Mouse (Mus musculus): ENCODE measurements around the gene Baiap2. TPM values are rescaled to one million over a fixed set of nuclear protein-coding genes. Genes with fewer than 3 reads are reported as not detected.
A peak's percentile ranks its signal among the peaks of the same experiment; 100 is the strongest.

Gene Baiap2
- polyA plus RNA-seq, 1 experiment: 229 TPM

DNA sequence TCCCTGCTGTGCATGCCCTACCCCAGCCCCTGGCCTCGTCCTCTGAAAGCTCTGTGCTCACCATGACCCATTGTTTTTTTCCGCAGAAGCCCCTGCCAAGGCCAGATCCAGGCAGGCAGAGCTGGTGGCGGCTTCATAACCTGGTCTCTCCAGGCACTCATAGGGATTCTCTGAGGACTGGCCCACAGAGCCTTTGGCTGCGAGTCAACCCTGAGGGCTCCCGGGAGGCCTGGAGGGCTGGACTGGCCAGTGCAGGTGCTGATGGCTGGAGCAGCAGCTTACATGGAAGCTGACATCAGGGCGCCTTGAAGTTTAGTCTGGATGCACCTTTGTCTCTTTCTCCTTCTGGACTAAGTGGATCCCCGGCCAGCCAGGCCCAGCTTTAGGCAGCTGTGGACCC is 24.0 kb upstream of the Baiap2 start:
- DNase-seq (ENCODE audit: extremely low spot score in 1 of 2, low spot score in 1 of 2): no peak

DNA sequence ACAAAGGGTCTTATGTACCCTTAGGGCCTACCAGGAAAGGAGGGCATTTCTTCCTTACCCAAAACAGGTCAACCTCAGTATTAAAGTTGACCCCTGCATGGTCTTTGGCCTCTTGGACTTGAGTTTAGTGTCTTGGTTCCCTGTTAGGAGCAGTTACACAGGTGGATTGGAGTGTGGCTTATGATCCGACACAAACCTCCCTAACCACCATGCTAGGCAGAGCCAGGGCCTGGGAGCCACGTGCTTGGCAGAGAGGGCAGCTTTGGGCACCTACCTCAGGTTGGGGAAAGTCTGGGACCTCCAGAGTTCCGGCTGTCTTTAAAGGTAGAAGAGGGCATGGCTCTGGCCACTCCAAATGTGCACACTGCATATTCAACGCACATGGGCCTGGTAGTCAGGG is 23.1 kb upstream of the Baiap2 start:
- DNase-seq (ENCODE audit: extremely low spot score in 1 of 2, low spot score in 1 of 2): no peak

DNA sequence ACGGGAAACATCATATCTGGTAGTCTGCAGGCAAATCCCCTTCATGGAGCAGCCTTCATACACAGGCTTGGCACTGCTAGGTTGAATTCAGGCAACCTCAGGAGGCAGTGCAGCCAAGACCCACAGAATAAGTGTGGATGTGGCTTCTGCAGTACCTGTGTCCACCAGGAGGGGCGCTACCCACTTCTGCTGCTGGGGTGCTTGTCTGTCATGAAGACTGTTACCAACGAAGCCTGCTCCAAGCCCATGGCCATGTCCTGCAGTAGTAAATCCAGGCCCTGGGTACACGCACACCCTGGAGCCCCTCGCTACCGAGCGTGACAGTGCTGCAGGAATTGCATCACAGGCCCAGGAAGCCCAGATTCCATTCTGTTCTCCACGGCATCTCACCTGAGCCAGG is 22.7 kb upstream of the Baiap2 start:
- peak in 1 of 2 experiments; percentile 86 for DNase-seq (ENCODE audit: extremely low spot score in 1 of 2, low spot score in 1 of 2)

DNA sequence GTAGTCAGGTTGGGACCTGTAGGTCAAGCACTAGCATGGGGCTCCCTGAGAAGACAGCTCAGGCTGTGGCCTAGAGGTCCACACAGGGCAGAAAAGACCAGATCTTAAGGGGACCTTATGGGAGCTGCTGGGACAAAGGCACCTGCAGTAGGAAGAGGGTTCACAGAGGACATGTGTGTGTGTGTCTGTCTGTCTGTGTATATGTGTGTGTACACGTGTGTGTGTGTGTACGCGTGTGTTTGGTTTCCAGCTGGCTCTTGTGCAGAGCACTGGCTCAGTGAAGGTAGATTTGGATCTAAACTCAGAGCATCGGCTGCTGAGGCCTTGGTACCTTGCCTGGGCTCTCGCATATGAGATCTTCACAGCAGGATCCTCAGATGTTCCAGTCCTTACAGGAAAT is 21.9 kb upstream of the Baiap2 start:
- no peak for DNase-seq (ENCODE audit: extremely low spot score in 1 of 2, low spot score in 1 of 2)

DNA sequence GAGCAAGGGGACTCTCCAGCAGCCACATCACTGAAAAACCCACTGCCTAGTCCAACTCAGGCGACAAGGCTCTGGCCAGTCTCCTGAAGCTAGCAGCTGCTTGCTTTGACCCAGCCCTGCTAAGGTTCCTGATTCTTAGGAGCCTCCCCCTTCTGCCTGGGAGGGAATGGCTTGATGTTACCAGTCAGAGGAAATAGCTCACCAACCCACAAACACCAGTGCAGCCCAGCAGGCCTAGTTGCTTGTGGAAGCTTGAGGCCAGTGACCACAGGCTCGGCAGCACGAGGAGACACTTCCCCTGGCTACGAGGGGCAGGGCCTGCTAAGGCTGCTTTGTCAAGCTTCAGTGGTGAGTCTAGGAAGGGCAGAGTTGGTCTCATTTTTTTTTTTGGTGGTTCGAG is 17.4 kb upstream of the Baiap2 start:
- no peak for DNase-seq (ENCODE audit: extremely low spot score in 1 of 2, low spot score in 1 of 2)

DNA sequence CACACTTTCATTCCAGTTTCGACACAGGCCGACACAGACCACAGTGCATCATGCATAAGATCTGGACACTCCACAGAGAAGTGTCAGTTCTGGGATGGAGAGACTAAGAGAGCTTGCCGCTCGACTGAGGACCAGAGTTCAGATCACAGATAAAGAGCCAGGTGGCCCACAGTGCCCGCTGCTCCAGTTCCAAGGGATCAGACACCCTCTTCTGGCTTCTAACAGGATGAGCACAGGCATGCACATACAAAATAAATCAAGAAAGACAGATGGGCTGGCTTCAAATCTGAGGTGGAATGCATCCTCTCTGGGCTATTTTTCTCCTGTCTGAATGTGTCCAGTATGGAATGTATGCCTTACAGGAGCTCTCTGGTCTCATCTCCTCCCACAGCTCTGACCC is 15.8 kb upstream of the Baiap2 start:
- DNase-seq (ENCODE audit: extremely low spot score in 1 of 2, low spot score in 1 of 2): no peak

DNA sequence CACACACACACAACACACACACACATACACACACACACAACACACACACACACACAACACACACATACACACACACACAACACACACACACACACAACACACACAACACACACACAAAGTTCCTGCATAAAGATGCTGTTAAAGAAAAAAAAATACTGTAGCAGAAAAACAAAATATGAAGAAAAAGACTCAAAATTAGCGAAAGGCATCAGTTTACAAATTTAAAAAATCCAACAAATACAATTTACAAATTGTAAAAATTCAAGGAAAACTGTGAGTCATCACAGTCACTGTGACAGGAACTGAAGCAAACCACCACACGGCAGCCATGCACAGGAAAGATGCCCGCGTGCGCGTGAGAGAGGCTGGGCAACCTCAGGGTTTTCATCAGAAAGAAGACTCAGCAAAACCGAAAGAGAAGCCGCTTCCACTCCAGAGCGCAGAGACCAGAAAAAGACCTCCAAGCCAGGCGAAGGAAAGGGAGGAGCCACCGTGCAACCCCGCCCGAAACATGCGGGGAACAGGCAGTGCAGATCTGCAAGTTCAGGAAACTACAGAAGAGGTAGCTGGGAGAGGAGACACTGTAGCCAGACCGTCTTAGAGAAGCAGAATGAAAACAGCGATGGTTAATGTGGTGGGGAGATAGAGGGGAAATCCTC is 14.4 kb upstream of the Baiap2 start:
- peak in 1 of 2 experiments; percentile 66 for DNase-seq (ENCODE audit: extremely low spot score in 1 of 2, low spot score in 1 of 2)

DNA sequence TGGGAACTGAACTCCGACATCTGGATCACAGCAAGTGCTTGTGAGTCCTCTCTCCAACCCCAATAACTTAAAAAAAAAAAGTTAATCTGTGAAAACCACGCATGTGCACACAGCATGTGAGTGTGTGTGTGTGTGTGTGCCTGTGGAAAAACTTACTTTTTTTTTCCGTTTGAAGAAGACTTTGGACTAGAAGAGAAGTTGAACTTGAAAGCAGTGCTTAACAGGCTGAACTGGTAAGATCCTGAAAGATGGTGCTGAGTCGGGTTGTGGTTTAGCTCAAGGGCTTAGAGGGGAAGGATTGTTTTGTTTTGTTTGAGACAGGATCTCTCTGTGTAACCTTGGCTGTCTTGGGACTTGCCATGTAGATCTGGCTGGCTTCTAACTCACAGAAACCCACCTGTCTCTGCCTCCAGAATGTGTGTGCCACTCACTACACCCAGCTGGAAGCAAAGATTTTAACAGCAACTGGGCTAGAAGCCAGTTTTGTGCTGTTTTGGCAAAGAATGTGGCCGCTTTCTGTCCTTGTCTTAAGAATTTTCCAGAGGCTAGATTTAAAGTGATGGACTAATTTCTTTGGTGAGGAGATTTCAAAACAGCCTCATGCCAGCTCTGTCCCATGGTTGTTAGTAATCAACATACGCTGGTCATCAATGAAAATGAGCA is 12.8 kb upstream of the Baiap2 start:
- DNase-seq (ENCODE audit: extremely low spot score in 1 of 2, low spot score in 1 of 2): no peak

DNA sequence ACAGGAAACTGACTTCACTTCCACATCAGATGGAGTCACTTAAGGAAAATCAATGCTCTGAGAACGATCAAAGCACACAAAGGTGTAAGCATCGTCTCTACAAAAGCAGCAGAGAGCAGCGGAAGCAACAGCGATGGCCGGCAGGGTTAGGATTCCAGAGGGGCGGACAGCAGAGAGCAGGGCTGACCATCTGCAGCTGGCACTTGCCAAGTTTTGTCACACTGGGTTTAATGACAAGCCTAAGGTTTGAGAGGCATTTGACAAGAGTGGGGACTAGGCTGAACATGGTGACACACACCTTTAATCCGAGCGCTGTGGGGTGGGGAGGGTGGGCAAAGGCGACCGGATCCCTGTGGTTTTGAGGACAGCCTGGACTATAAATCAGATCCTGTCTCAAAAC is 10.8 kb upstream of the Baiap2 start:
- DNase-seq (ENCODE audit: extremely low spot score in 1 of 2, low spot score in 1 of 2): no peak

DNA sequence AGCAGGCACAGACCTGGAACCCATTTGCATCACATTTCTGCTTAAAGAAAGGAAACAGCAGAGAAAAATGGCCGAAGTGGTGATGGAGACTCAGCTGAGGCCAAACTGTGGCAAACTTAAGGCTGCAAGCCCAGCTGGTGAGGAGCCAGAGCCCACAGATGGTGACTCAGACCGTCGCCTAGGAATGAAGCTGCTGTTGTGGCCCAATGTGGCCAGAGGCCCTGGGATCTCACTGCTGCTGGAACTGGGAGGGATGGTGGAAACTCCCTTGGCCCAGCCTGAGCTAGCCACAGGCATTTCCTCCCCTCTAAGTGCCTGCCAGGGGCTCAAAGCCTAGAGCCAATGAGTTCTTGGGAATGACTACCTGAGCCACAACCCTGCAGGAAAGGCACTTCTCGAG is 9.4 kb upstream of the Baiap2 start:
- DNase-seq (ENCODE audit: extremely low spot score in 1 of 2, low spot score in 1 of 2): no peak

DNA sequence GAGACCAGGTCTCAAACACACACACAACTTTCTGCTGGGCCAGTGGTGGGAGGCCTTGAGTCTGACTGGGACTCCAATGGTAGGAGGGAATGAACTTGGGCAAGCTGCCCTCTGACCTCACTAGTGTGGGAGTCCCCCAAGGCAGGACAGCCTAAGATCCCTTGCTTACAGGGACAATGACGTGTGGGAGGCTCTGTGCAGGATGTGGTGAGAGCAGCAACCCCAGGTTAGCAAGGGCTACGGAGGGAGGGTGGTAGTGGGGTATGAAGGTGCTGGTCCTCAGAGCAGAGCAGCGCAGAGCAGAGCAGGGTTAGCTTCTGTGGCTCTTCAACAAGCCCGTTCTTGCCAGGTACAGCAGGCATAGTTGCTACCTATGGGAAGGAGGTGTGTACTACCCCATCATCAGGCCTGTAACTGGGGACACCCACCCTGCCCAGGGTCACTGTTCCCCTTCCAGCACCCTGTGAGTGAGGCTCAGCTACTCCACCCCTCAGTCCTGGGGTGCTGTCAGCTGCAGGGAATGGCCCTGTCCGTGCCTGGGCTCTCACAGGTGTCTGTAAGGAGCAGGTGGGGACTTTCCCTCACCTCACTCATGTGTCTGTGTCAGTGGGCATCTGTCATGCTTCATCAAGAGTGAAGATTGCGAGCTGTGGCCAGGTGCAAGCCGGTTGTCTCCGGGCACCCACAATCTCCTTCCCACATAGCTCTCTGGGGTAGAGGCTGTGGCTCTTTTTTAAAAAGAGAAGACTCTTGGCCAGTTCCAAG is 8.6 kb upstream of the Baiap2 start:
- DNase-seq (ENCODE audit: extremely low spot score in 1 of 2, low spot score in 1 of 2): no peak

DNA sequence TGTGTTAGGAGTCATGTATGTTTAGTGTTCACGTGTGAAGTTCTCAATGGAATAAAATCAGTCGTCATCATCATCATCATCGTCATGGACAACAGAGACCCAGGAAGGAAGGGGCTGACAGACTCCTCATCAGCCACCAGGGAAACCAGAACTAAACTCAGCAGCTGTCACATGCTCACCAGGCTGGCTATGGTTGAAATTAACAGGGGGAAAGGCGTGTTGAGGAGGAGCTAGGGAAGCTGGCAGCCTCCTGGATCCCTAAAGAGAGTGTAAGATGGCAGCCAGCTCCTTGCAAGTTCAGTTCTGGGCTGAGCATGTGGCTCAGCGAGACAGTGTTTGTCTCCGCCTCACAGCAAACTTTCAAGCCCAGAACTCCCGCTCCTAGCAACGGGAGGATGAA is 7.8 kb upstream of the Baiap2 start:
- DNase-seq (ENCODE audit: extremely low spot score in 1 of 2, low spot score in 1 of 2): no peak

DNA sequence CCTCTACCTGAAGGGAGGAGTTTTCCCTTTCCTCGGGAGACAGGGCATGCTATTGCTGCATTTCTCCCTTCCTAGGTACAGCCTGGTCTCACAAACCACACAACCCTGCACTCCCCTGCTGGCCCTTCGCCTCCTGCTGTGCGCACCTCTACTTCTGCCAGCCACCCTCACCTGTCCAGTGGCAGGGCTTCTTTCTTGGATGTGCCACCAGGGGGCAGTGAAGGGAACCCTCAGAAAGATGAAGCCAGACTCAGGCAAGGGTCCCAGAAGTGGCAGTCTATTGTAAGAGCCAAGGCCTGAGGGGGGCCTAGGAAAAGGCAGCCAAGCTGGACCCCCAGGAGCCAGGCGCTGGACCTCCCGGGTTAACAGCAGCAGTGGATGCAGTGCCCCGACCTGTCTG is 7.1 kb upstream of the Baiap2 start:
- peak in 1 of 2 experiments; percentile 86 for DNase-seq (ENCODE audit: extremely low spot score in 1 of 2, low spot score in 1 of 2)

DNA sequence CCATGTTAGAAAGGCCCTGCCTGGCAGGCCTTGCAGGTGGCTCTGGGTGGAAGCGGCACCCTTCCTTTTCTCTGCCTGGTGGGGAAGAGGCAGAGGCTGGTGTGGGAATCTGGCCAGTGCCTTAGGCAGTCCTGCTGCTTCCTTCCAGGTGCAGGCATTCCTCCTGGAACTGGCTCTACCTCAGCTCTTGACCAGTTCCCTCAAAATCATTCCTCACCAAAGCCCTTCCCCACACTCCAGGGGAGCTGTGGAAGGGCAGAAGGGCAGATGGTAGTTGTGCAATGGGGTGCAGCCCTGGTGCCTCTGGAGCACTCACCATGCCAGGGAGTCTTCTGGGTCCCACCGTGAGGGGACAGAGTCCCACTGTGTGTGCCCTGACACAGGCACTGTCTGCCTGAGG is 6.1 kb upstream of the Baiap2 start:
- DNase-seq (ENCODE audit: extremely low spot score in 1 of 2, low spot score in 1 of 2): no peak

DNA sequence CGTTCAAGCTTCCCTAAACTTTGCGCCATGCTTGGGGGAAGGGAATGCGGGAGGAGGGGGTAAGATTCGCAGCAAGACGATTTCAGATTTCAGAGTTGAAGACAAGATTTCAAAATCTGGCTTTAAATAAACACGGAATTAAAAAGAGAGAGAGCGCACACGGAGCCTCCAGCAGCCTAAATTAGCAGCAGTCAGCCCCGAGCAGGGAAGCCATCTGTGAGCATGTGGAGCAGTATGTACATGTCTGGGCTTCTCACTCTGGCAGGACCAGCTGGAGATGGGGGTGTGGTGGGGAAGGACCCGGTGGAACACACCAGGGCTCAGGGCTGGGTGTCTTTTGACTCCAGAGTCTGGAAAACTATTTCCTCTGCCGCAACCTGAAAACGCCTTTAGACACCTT is 5.3 kb upstream of the Baiap2 start:
- peak; percentile 83 to 85 for DNase-seq (ENCODE audit: extremely low spot score in 1 of 2, low spot score in 1 of 2)

DNA sequence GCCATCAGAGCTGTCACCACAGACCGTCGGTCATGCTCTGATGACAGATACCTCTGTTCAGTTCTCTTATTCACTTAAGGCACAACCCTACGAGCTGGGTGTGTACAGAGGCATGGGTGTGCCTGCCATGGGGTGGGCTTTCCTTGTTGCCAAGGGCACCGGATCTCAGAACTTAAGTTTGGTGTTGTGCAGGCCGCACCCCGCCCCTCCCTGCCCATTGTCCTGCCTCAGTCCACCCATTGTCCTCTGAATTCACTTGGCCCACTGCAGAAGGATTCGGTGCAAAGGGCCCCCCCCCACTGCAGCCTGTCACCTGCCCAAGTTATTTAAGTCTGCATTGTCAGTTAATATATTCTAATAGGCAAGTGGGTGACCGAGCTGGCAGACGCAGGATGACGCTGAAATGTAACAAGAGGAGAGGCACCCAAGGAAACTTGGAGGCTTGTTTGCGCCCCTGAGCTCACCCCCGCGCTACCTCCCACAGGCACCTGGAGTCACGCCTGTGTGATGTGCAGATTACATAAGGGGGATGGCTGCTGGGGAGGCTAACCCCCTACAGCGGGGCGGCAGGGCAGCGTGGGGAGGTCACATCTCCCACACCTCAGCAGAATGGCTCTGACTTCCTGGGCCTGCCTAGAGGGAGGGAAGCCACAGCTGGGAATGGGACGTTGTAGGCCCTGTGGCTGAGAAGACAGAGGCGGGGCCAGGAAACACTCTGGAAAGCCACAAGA is 4.6 kb upstream of the Baiap2 start:
- DNase-seq (ENCODE audit: extremely low spot score in 1 of 2, low spot score in 1 of 2): peak; percentile 53 to 79

DNA sequence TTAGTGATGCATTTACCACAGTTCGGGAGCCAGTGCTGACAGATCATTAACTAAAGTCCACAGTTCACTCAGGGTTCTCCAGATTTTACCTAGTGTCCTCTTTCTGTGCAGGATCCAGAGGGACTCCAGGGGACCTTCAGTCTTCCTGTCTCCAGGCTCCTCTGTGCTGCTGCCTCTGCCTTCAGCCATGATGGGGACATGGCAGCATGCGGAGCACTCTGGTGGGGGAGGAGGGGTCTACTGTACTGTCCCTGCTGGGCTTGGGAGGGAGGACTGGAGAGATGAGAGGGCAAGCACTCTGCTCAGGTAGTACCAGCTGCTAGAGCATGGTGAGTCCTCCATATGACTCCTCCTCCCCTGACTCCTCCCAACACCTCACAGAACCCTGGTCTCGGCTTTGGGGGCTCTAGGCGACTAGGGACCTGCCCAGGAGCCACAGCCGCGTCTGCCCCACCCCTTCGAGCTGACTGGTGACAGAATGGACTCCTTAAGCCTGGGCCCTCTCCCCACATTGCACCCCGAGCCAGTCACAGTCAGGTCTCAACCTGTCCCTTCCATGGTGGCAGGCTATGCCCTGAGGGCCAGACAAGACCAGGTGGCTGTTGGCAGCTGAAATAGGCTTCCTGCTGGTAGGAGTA is 3.4 kb upstream of the Baiap2 start:
- DNase-seq (ENCODE audit: extremely low spot score in 1 of 2, low spot score in 1 of 2): no peak

DNA sequence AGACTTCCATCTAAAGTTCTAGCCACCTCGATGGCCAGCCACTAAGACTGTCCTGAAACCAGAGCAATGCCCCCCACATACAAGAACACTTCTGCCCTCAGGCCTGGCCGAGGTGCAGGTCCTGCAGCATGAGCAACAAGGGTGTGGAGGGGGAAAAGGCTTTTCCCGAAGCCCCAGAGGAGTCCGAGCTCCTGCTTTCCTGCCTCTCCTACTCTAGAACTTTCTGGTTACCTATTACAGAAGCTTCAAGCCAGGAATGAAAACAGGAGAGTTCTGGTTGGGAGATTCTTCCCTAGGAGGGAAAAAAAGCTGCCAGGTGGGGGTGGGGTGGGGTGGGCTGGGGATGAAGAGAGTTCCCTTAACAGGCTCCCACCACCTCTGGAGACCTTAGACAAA is 2.9 kb upstream of the Baiap2 start:
- DNase-seq (ENCODE audit: extremely low spot score in 1 of 2, low spot score in 1 of 2): no peak

DNA sequence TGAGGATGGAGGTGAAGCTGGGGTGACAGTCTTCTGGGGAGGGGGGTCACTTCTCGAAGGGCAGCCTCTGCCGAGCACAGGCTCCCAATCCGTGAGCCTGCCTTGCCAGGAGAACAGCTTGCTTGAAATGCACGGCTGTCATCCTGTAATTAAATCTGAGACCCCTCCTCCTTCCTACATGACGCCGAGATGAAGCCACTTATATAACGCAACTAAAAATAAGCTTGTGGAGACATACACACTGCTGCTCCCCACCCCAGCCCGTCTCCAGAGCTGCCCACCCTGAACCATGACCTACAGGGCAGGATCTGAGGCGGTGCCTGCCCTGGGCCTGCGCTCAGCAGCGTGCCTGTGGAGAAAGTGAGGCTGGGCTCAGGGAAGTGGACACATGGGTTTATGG is 2.4 kb upstream of the Baiap2 start:
- peak; percentile 60 to 66 for DNase-seq (ENCODE audit: extremely low spot score in 1 of 2, low spot score in 1 of 2)

DNA sequence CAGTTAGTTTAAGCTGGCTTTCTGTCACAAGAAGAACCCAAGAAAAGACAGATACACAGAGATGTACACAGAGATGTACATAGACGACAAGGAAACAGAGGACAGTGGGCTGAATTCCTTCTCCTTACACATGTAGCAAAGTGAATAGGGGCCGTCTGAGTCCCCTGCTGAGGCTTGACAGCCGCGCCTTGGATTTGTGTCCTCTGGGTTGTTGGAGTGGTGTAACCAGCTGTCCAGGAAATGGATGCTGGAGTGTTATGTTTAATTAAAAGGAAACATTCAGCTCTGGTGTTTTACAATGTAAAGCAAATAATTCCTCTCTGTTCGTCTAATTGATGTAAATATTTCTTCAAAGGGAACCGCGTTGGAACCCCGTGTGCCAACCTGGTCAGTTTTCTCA is 769 bp upstream of the Baiap2 start:
- no peak for DNase-seq (ENCODE audit: extremely low spot score in 1 of 2, low spot score in 1 of 2)

All from frontal cortex, adult 2 months (tissue).